Mouse (Mus musculus): ENCODE measurements at regions not wholly inside any gene's neighbourhood (a gene's known extent, or its start where the extent isn't known, plus 50 kb on each side); places are given as distances from the start of the nearest gene placed in this dataset.
"Not testable (repeated sequence)": the region's sequence is repeated elsewhere in the genome, so short reads cannot be mapped to it uniquely, and the experiment has no call there.

DNA sequence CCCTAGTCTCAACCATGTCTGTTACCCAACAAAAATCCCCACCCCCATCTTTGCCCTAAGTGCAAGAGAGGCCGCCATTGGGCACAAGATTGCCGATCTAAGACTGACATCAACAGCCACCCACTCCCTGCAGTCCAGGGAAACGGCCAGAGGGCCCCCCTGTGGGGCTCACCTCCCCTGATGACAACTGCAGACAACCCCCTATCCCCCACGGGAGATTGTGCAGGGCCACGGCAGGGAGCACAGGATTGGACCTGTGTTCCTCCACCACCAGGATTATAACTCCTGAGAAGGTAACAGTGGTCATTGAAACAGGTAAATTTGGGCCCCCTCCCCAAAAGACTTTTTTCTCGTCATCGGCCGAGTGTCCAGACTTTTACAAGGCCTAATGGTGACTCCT is 54.4 kb upstream of the Alkbh8 start:
- TF ChIP-seq CTCF (IDR thresholded peaks at IDR 0.05); EP300 (IDR thresholded peaks at IDR 0.05; ENCODE audit: insufficient read depth, low read depth, low read length): not testable (repeated sequence)
